Mouse (Mus musculus): ENCODE measurements around the gene Acsl1.

DNA sequence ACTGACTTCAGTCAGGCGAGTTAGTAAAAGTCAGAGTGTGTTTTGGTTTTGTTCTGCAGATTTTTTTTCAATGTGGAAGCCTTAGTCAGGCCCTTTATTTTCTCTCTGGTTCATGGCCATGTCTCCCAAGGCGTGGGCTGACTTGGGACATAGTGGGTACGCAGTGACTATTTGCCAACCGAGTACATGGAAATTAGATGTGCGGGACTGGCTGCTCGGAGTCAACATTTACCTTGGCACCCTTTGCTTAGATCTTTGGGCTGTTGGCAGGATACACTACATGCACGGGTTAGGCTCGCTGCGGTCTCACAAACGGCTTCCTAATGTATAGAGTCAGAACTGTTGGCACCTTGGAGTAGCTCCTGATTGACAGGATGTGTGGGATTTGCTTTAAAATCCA lies 7.9 kb downstream of the Acsl1 start:
- TF ChIP-seq POLR2A (IDR thresholded peaks at IDR 0.05; ENCODE audit: low read depth, low read length) (no peak), CTCF (IDR thresholded peaks at IDR 0.05; ENCODE audit: extremely low read depth, insufficient read depth, insufficient read length, insufficient replicate concordance) (no peak)

Measured in spleen, adult 2 months (tissue).